Mouse (Mus musculus) forebrain, embryonic 15.5 days (tissue): ENCODE data around the gene Ankrd33b. TPM values are rescaled to one million over a fixed set of nuclear protein-coding genes. Genes with fewer than 3 reads are reported as not detected.

Experiments
- ATAC-seq: fragments of 200-750 bp; cut with Nextera tagmentation; replicated peaks from 2 replicates; pipeline ENCODE4 v1.8.0; 2017; ENCODE audit warnings: mild to moderate bottlenecking, moderate TSS enrichment, moderate library complexity
- H3K27ac ChIP-seq: fragments of 300-500 bp; sonication (generic); replicated peaks from 2 replicates; pipeline ENCODE4 v1.5.1; 2015; ENCODE audit warnings: mild to moderate bottlenecking, inconsistent platforms
- H3K27me3 ChIP-seq: fragments of 300-500 bp; sonication (generic); 2 replicates; pipeline ENCODE4 v1.6.1; 2015; ENCODE audit warnings: inconsistent platforms
- H3K36me3 ChIP-seq: fragments of 300-500 bp; sonication (generic); 2 replicates; pipeline ENCODE4 v1.6.1; 2015; ENCODE audit warnings: mild to moderate bottlenecking, inconsistent platforms
- H3K4me1 ChIP-seq: fragments of 300-500 bp; sonication (generic); 2 replicates; pipeline ENCODE4 v1.6.1; 2015; ENCODE audit warnings: inconsistent platforms
- H3K4me2 ChIP-seq: fragments of 300-500 bp; sonication (generic); replicated peaks from 2 replicates; pipeline ENCODE4 v1.6.1; 2015; ENCODE audit warnings: mild to moderate bottlenecking, inconsistent platforms
- H3K4me3 ChIP-seq: fragments of 300-500 bp; sonication (generic); 2 replicates; pipeline ENCODE4 v1.5.1; 2015; ENCODE audit warnings: mild to moderate bottlenecking, inconsistent platforms
- H3K9ac ChIP-seq: fragments of 300-500 bp; sonication (generic); replicated peaks from 2 replicates; pipeline ENCODE4 v1.6.1; 2015; ENCODE audit warnings: mild to moderate bottlenecking, inconsistent platforms
- H3K9me3 ChIP-seq: fragments of 300-500 bp; sonication (generic); 2 replicates; pipeline ENCODE4 v1.6.1; 2016; ENCODE audit warnings: inconsistent platforms
- WGBS: fragments of 180-500 bp; shearing (Covaris S2); methylation state at CpG from one replicate; pipeline ENCODE4 v1.1.7; 2015; ENCODE audit warnings: mixed read lengths; 5-methylcytosine and 5-hydroxymethylcytosine counted together
- polyA plus RNA-seq: library from polyadenylated mRNA; unstranded; fragments of >200 nt; fragmentation: Nextera tagmentation; extraction: Ambion mirVana; gene quantifications from 2 replicates; pipeline ENCODE4 v1.2.1, GENCODE M21; 2015

Ankrd33b gene
- polyA plus RNA-seq, 1 experiment from 2014 or later: 0.60 TPM

DNA sequence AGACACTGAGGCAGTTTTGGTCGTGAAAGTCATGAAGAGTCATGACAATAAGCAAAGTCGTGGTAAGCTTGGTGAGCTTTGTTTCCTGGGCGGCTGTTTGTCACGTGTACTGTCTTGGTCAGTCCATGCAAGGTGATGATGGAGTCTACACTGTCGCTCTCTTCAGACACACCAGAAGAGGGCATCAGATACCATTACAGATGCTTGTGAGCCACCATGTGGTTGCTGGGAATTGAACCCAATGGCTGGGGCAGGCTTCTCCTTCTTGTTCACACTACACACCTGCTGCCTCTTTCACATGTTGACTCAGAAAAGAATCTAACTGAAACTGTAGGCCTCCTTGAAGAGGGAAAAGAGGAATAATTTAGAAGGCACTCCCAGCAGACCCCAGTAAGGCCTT lies 19.3 kb downstream of the Ankrd33b start:
- 81% methylated on average over 5 of the region's 5 CpGs for WGBS
- no peak for ATAC-seq

DNA sequence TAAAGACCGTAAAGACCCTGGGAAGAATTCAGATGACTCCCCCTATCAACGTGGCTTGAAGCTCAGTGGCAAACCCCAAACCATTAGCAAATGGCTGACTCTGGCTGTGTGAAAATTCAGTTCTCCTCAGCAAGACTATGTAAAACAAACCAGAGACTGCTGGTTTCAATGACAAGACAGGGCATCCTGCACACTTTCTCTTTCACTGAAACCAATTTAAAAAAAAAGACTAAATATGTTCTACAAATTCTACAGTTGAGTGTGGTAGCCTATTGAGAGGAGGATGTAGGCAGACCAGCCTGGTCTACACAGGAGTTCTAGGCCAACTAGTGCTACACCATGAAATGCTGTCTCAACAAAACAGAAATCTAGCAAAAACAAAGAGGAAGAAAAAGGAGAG lies 21.0 kb downstream of the Ankrd33b start:
- no peak overlapping the region for H3K9ac ChIP-seq
- H3K4me1 ChIP-seq: peaks cover 6% of the 10 kb centered on the region; the same call in 1 of the 2 replicates

More for the DNA sequence above, 19.3 kb downstream of the Ankrd33b start:
- H3K4me3 ChIP-seq: no peak overlapping the region
- no peaks in the 10 kb centered on the region for H3K36me3 ChIP-seq
- no peak overlapping the region for H3K27ac ChIP-seq
- no peaks in the 10 kb centered on the region for H3K27me3 ChIP-seq
- H3K4me2 ChIP-seq: no peak overlapping the region
- H3K9ac ChIP-seq: no peak overlapping the region
- H3K4me1 ChIP-seq: peaks cover 6% of the 10 kb centered on the region; the same call in 1 of the 2 replicates
- H3K9me3 ChIP-seq: no peaks in the 10 kb centered on the region

DNA sequence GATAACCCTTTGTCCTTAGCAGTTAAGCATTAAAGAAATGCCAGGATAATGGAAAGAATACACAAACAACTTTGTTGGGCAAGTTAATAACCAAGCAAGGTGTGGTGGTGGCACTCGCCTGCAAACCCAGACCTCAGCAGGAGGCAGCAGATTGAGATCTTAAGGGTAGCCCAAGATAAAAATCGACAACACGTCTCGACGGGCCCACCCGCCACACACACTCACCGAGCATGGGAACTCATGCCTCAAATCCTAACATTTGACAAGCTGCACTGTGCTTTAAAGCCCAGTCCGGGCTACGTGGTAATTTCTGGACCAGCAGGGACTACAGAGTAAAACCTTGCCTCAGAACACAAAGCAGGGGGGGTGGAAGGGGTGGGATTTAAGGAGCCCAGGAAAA lies 22.2 kb downstream of the Ankrd33b start:
- Histone ChIP-seq H3K9me3 (no peaks in the 10 kb centered on the region), H3K27me3 (no peaks in the 10 kb centered on the region), H3K4me2 (no peak overlapping the region), H3K4me1 (peaks cover 6% of the 10 kb centered on the region; the same call in 1 of the 2 replicates), H3K4me3 (no peak overlapping the region), H3K9ac (no peak overlapping the region), H3K36me3 (no peaks in the 10 kb centered on the region), H3K27ac (no peak overlapping the region)
- 87% methylated on average over 9 of the region's 9 CpGs for WGBS
- no peak for ATAC-seq

More for the DNA sequence above, 21.0 kb downstream of the Ankrd33b start:
- H3K4me3 ChIP-seq: no peak overlapping the region
- WGBS: 45% methylated on average over 2 of the region's 2 CpGs
- no peak overlapping the region for H3K27ac ChIP-seq
- ATAC-seq: no peak
- H3K36me3 ChIP-seq: no peaks in the 10 kb centered on the region
- no peak overlapping the region for H3K4me2 ChIP-seq
- no peaks in the 10 kb centered on the region for H3K9me3 ChIP-seq
- no peaks in the 10 kb centered on the region for H3K27me3 ChIP-seq

DNA sequence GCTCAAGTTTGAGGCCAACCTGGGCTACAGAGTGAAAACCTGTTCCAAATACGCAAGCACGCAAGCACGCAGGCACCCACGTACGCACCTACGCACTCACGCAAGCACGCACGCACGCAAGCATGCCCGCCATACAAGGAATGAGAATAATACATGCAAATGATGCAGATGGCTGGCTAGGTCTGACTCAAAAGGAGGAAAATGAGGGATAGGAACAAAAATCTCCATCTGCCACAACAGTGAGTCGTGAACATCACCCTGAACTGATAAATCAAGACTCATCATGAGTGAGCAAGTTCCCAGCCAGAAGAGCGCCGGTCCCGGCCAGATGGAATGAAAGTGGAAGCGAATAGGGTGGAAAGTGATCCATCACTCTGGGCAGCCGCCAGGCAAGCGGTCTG lies 22.7 kb downstream of the Ankrd33b start:
- Histone ChIP-seq H3K4me1 (peaks cover 6% of the 10 kb centered on the region; the same call in 1 of the 2 replicates), H3K27ac (0 out of 2 replicates have a peak overlapping the region, but pooled peaks have one; percentile 8), H3K27me3 (no peaks in the 10 kb centered on the region), H3K4me3 (no peak overlapping the region), H3K9me3 (no peaks in the 10 kb centered on the region), H3K9ac (no peak overlapping the region), H3K4me2 (no peak overlapping the region), H3K36me3 (no peaks in the 10 kb centered on the region)
- ATAC-seq: no peak
- 85% methylated on average over 18 of the region's 18 CpGs for WGBS

DNA sequence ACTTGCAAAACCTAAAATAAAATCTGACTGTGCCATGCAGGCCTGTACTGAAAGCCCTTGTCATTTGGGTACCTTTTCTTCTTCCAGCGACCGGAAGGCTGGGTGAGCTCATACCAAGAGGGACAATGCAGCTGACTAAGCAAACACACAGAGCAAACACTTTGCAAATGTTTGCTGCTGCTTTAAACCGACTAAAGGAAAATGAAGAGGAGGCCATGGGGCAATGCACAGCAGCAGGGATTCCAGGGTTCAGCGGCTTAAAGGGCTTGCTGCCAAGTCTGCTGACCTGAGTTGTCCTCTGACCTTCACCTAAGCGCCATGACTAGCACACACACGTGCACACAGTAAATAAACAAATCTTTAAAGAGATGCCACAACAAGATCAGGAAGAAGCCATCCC lies 23.9 kb downstream of the Ankrd33b start:
- Histone ChIP-seq H3K9ac (no peak overlapping the region), H3K27ac (no peak overlapping the region), H3K4me3 (no peak overlapping the region), H3K4me2 (no peak overlapping the region), H3K27me3 (no peaks in the 10 kb centered on the region), H3K36me3 (no peaks in the 10 kb centered on the region), H3K4me1 (peaks cover 6% of the 10 kb centered on the region; the same call in 1 of the 2 replicates), H3K9me3 (no peaks in the 10 kb centered on the region)
- 9% methylated on average over 6 of the region's 6 CpGs for WGBS
- no peak for ATAC-seq

DNA sequence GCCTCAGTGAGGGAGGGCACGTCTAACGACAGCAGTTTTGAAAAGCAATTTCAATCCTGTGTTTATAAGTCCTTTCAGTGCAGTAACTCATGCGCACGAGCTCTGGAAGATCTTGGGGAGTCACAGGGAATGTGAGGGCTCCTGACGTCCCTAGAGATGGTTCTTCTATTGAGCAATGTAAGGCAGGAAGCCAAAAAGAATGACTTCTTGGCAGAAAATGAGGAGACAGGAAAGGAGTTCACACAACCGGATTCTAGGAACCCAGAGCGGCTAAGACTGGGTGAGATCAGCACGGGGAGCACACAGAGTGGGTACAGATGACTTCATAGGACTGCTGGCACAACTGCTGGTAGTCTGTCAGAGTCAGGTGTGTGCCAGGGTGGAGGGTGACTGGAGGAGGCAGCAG lies 25.0 kb downstream of the Ankrd33b start:
- Histone ChIP-seq H3K9me3 (no peaks in the 10 kb centered on the region), H3K27me3 (no peaks in the 10 kb centered on the region), H3K4me1 (peaks cover 6% of the 10 kb centered on the region; the same call in 1 of the 2 replicates), H3K4me2 (no peak overlapping the region), H3K4me3 (no peak overlapping the region), H3K9ac (no peak overlapping the region), H3K27ac (no peak overlapping the region), H3K36me3 (no peaks in the 10 kb centered on the region)
- no peak for ATAC-seq
- 23% methylated on average over 8 of the region's 8 CpGs for WGBS

DNA sequence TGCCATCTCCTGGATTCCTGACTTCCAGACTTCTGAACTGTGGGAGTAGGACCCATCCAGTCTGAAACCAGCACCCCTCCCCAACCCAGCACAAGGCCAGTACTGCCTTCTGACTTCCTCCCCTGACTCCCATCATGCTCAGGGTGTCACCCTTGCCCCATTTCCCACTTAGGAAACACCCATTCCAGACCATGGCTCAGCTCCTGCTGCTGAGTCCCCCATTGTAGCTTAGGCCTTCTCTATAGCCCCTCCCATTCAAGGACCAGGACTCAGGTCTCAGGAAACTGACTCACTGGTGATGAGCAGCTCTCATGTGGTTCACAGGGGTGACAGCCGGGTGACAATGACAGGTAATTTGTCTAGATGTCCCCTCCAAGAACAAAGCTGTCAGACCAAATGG lies 25.5 kb downstream of the Ankrd33b start:
- no peak overlapping the region for H3K4me2 ChIP-seq
- 50% methylated on average over 1 of the region's 1 CpGs for WGBS
- peaks cover 11% of the 10 kb centered on the region; the same call in 1 of the 2 replicates for H3K4me1 ChIP-seq
- H3K36me3 ChIP-seq: no peaks in the 10 kb centered on the region
- no peak overlapping the region for H3K9ac ChIP-seq
- ATAC-seq: no peak
- H3K4me3 ChIP-seq: no peak overlapping the region
- no peaks in the 10 kb centered on the region for H3K27me3 ChIP-seq
- no peak overlapping the region for H3K27ac ChIP-seq
- H3K9me3 ChIP-seq: no peaks in the 10 kb centered on the region

DNA sequence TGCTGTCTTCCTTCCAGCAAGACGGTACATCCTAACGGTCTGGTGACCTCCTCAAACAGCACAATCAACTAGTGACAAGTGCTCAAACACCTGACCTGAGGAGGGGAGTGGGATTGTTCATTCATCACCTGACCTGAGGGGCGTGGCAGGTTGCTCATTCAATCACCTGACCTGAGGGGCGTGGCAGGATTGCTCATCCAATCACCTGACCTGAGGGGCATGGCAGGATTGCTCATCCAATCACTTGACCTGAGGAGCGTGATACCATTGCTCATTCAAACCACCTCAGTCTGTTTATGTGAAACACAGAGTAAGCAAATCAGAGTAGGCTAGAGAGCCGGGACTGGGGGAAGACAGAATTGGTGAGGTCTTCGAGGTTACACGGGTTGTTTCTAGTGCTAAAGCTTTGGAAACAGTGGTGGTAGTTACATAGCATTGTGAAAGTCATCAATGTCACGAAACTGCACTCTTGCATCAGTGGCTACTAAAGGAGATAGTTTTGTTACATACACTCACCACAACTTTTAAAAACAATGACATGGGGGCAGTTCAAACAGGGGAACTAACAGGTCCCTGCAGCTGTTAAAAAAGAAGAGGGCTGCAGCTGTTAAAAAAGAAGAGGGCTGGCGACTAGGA lies 28.8 kb downstream of the Ankrd33b start:
- WGBS: 84% methylated on average over 10 of the region's 10 CpGs
- no peak overlapping the region for H3K27ac ChIP-seq

DNA sequence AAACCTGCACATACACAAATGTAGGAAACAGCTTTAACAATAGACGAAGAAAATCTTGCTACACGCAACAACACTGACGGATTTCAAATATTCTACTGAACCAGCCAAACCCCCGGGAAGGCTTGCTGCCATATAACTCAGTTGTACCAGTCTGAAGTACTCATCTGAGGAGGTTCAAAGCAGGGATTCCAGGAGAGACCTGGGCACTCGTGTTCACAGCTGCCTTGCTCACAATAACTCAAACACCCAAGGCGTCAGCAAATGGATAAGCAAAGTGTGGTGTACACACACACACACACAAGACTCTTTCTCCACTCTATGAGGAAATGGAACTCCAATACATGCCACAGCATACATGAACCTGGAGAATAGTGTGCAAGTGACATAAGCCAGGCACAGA lies 29.5 kb downstream of the Ankrd33b start:
- Histone ChIP-seq H3K27me3 (no peaks in the 10 kb centered on the region), H3K27ac (no peak overlapping the region), H3K4me3 (no peak overlapping the region), H3K4me2 (no peak overlapping the region), H3K9me3 (no peaks in the 10 kb centered on the region), H3K9ac (no peak overlapping the region), H3K4me1 (peaks cover 7% of the 10 kb centered on the region; the same call in 1 of the 2 replicates), H3K36me3 (no peaks in the 10 kb centered on the region)
- 84% methylated on average over 6 of the region's 6 CpGs for WGBS
- no peak for ATAC-seq

More for the DNA sequence above, 28.8 kb downstream of the Ankrd33b start:
- H3K9me3 ChIP-seq: no peaks in the 10 kb centered on the region
- H3K4me1 ChIP-seq: peaks cover 12% of the 10 kb centered on the region; the same call in 1 of the 2 replicates
- ATAC-seq: no peak
- no peaks in the 10 kb centered on the region for H3K36me3 ChIP-seq
- H3K9ac ChIP-seq: no peak overlapping the region
- H3K4me2 ChIP-seq: no peak overlapping the region
- no peak overlapping the region for H3K4me3 ChIP-seq
- no peaks in the 10 kb centered on the region for H3K27me3 ChIP-seq

DNA sequence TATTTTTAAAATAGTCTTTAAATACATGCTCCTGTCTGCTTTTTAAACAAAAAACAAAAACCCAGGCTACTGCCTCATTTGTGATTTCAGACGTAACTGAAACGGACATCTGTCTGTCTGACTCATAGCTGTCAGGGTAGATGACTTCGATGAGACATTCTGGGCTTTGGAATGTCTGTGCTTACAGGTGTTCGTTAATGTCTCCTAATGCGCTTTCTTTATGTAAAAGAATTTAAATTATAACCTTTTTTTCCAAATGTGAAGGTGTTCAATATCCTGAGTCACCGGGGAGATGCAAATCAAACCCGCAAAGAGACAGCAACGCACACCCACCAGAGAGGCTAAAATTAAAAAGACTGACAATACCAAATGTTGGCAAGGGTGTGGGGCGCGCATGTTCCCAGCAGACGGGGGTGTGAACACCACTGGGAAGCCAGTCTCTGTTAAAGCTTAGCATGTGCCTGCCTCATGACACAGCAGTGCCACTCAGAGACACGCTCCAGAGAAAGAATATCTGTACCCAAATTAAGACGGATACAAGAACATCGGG lies 30.3 kb downstream of the Ankrd33b start:
- Histone ChIP-seq H3K9ac (no peak overlapping the region), H3K27ac (no peak overlapping the region), H3K4me2 (no peak overlapping the region), H3K4me1 (peaks cover 7% of the 10 kb centered on the region; the same call in 1 of the 2 replicates), H3K36me3 (no peaks in the 10 kb centered on the region), H3K27me3 (no peaks in the 10 kb centered on the region), H3K9me3 (no peaks in the 10 kb centered on the region), H3K4me3 (no peak overlapping the region)
- 61% methylated on average over 14 of the region's 14 CpGs for WGBS
- 0 out of 2 replicates have a peak, but pooled peaks have one; percentile 59 for ATAC-seq

DNA sequence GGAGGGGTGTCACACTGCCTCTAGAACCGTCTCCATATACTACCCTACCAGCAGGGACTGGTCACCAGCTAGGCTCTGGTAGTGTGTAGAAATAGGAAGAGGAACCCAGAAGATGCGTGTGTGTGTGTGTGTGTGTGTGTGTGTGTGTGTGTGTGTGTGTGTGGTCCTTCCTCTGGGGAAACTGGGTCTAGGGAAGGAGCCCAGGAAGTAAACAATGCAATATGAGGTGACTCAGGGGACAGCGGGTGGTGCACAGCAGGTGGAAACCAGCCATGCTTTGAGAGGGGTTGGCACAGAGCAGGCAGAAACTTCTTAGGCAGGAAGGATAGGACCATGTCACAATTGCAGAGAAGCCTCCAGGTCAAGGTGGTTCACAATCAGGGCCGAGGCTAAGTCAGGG lies 30.8 kb downstream of the Ankrd33b start:
- H3K27ac ChIP-seq: no peak overlapping the region
- 72% methylated on average over 4 of the region's 4 CpGs for WGBS
- no peak for ATAC-seq

DNA sequence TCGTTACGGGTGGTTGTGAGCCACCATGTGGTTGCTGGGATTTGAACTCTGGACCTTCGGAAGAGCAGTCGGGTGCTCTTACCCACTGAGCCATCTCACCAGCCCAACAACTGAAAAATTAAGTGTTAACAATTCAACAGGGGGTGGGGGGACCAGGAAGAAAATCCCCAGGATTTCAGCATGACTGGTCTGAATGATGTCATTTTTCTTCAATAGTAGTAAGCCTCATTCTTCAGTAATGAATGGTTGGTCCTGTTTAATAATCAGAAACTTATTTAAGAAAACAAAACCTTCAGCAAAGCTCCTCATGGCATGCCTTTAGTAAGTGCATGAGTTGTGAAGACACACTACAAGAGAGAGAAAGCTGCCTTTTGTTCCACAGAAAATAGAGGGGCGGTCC lies 32.7 kb downstream of the Ankrd33b start:
- no peak for ATAC-seq
- H3K36me3 ChIP-seq: no peaks in the 10 kb centered on the region
- no peak overlapping the region for H3K27ac ChIP-seq
- H3K4me2 ChIP-seq: no peak overlapping the region
- no peaks in the 10 kb centered on the region for H3K27me3 ChIP-seq
- peaks cover 7% of the 10 kb centered on the region; the same call in 1 of the 2 replicates for H3K4me1 ChIP-seq
- H3K9me3 ChIP-seq: no peaks in the 10 kb centered on the region
- H3K4me3 ChIP-seq: no peak overlapping the region
- H3K9ac ChIP-seq: no peak overlapping the region
- WGBS: 82% methylated on average over 5 of the region's 5 CpGs

More for the DNA sequence above, 30.8 kb downstream of the Ankrd33b start:
- no peak overlapping the region for H3K9ac ChIP-seq
- H3K36me3 ChIP-seq: no peaks in the 10 kb centered on the region
- no peak overlapping the region for H3K4me2 ChIP-seq
- peaks cover 7% of the 10 kb centered on the region; the same call in 1 of the 2 replicates for H3K4me1 ChIP-seq
- no peaks in the 10 kb centered on the region for H3K9me3 ChIP-seq
- H3K27me3 ChIP-seq: no peaks in the 10 kb centered on the region
- H3K4me3 ChIP-seq: no peak overlapping the region
